Mouse (Mus musculus) lung, postnatal 0 days (tissue): Measurements from ENCODE around the gene Naxd. TPM values are rescaled to one million over a fixed set of nuclear protein-coding genes. Genes with fewer than 3 reads are reported as not detected.

ENCODE experiments used
- ATAC-seq: fragments of 200-750 bp; cut with Nextera tagmentation; 2 replicates; pipeline ENCODE4 v1.8.0; 2017; ENCODE audit warnings: moderate library complexity
- DNase-seq: peaks from one replicate; pipeline ENCODE4 v3.0.0-alpha.2; 2016; ENCODE audit warnings: low spot score
- H3K27ac ChIP-seq: fragments of 300-500 bp; sonication (generic); 2 replicates; pipeline ENCODE4 v1.5.1; 2014; ENCODE audit warnings: antibody characterized with exemption, mild to moderate bottlenecking, low read length, mixed read lengths
- H3K27me3 ChIP-seq: fragments of 300-500 bp; sonication (generic); replicated peaks from 2 replicates; pipeline ENCODE4 v1.6.1; 2014; ENCODE audit warnings: low read length, mixed read lengths; ENCODE audit not compliant: insufficient read depth
- H3K36me3 ChIP-seq: fragments of 300-500 bp; sonication (generic); 2 replicates; pipeline ENCODE4 v1.6.1; 2014; ENCODE audit warnings: low read length, mixed read lengths; ENCODE audit not compliant: insufficient read depth
- H3K4me1 ChIP-seq: fragments of 300-500 bp; sonication (generic); 2 replicates; pipeline ENCODE4 v1.6.1; 2014; ENCODE audit warnings: antibody characterized with exemption, low read depth, low read length, mixed read lengths; ENCODE audit not compliant: insufficient read depth
- H3K4me2 ChIP-seq: fragments of 300-500 bp; sonication (generic); replicated peaks from 2 replicates; pipeline ENCODE4 v1.6.1; 2014; ENCODE audit warnings: low read depth, mild to moderate bottlenecking, low read length, moderate library complexity, mixed read lengths
- H3K4me3 ChIP-seq: fragments of 300-500 bp; sonication (generic); 2 replicates; pipeline ENCODE4 v1.5.1; 2014; ENCODE audit warnings: low read depth, low read length
- H3K9ac ChIP-seq: fragments of 300-500 bp; sonication (generic); replicated peaks from 2 replicates; pipeline ENCODE4 v1.6.1; 2014; ENCODE audit warnings: low read depth, mild to moderate bottlenecking
- H3K9me3 ChIP-seq: fragments of 300-500 bp; sonication (generic); 2 replicates; pipeline ENCODE4 v1.6.1; 2016; ENCODE audit warnings: low read length, mixed read lengths
- CTCF ChIP-seq: IDR thresholded peaks from 2 replicates; pipeline ENCODE4 v1.5.1; 2016; ENCODE audit warnings: antibody characterized with exemption, mild to moderate bottlenecking
- EP300 ChIP-seq: IDR thresholded peaks from 2 replicates; pipeline ENCODE4 v1.6.1; 2016; ENCODE audit warnings: antibody characterized with exemption, mild to moderate bottlenecking, control low read depth
- WGBS: fragments of 180-500 bp; shearing (Covaris S2); extraction: QIAGEN DNeasy Blood & Tissue Kit; methylation state at CpG from one replicate; pipeline ENCODE4 v1.1.7; 2014; 5-methylcytosine and 5-hydroxymethylcytosine counted together
- polyA plus RNA-seq: library from polyadenylated mRNA; unstranded; fragments of >200 nt; fragmentation: Nextera tagmentation; extraction: Ambion mirVana; gene quantifications from 2 replicates; pipeline ENCODE4 v1.2.1, GENCODE M21; 2015

Naxd gene
- polyA plus RNA-seq, 1 experiment from 2014 or later: 223 TPM

DNA sequence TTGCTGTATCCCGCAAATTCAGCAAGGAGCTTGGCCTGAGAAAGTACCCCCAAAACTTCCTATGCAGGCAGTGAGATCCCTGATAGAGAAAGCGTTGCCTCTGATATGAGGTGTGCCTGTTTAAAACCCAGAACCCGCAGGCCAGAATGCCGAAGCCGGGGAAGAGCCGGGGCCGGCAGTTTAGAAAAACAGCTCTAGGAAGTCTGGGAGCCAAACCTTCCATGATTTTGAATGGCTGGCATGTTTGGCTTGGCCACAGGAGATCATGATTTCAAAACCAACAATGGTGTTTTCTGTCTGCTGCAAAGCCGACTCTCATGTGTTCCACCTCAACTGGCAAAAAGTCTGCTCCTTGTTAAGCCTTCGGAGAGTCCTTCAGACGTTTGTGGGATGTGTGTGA, 55.1 kb downstream of the Naxd start:
- H3K36me3 ChIP-seq: no peaks in the 10 kb centered on the region
- H3K4me2 ChIP-seq: no peak overlapping the region
- H3K9me3 ChIP-seq: no peaks in the 10 kb centered on the region
- no peak overlapping the region for H3K9ac ChIP-seq
- ATAC-seq (no peak), DNase-seq (no peak)
- H3K27me3 ChIP-seq: no peaks in the 10 kb centered on the region
- TF ChIP-seq EP300 (no peak), CTCF (no peak)
- H3K27ac ChIP-seq: no peak overlapping the region
- H3K4me3 ChIP-seq: no peak overlapping the region
- 81% methylated on average over 10 of the region's 10 CpGs for WGBS
- H3K4me1 ChIP-seq: no peaks in the 10 kb centered on the region; the same call in 1 of the 2 replicates

DNA sequence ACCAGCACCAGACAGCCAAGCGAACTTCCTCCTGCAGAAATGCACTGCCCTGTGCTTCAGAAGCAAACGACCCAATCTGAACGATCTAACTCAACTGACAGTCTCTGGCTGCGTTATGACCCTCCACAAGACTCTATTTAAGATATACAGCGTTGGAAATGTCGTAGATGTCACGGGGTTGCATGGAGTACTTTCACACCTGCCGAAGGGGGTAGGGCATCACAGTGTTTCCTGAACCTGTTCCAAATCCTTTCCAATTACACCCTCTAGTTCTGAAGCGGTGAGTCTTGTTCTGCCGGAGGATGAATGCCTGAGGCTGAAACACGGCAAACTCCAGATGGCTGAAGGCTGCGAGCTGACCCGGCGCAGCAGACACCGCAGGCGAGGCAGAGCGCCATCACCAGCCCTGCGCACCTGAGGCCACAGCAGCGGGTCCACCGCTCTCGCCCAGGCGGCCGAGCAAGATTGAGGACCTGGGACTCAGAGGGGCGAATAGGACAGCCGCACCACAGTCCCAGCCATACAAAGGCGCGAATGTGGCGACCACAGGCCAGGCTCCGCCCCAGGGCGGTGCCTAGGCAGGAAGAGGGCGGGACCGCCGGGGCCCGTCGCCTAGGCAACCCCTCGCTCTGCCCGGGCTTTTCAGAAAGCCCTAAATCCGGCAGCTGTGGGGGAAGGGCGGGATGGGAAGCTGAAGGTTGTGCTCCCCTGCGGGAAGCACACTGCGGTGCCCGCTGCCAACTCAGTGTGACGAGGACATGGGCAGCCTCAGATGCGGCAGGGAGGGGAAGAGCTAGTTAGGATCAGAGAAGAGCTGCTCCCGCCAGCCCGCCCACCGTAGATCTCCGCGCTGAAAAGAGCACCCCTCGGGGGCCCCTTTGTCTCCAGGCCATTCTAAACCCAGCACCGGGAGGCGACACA, 57.8 kb downstream of the Naxd start, which contains the start of gene Ing1:
Ing1 (plus strand) TSS at position 773 of the 921 bp plus-strand sequence.
- WGBS: under 1% methylated on average over 50 of the region's 52 CpGs
- ATAC-seq (peak; percentile 62), DNase-seq (peak; percentile 96)
- Histone ChIP-seq H3K4me1 (peaks cover 4% of the 10 kb centered on the region; the same call in 1 of the 2 replicates), H3K36me3 (no peaks in the 10 kb centered on the region), H3K9me3 (no peaks in the 10 kb centered on the region), H3K27me3 (no peaks in the 10 kb centered on the region), H3K4me3 (peak within 1 kb of the TSS; percentile 86), H3K27ac (peak within 1 kb of the TSS; percentile 98), H3K4me2 (peak within 1 kb of the TSS; percentile 83), H3K9ac (peak within 1 kb of the TSS; percentile 72)
- TF ChIP-seq EP300: peak; percentile 2; the same call in 1 of the 2 replicates
- no peak; the same call in 1 of the 2 replicates for TF ChIP-seq CTCF

DNA sequence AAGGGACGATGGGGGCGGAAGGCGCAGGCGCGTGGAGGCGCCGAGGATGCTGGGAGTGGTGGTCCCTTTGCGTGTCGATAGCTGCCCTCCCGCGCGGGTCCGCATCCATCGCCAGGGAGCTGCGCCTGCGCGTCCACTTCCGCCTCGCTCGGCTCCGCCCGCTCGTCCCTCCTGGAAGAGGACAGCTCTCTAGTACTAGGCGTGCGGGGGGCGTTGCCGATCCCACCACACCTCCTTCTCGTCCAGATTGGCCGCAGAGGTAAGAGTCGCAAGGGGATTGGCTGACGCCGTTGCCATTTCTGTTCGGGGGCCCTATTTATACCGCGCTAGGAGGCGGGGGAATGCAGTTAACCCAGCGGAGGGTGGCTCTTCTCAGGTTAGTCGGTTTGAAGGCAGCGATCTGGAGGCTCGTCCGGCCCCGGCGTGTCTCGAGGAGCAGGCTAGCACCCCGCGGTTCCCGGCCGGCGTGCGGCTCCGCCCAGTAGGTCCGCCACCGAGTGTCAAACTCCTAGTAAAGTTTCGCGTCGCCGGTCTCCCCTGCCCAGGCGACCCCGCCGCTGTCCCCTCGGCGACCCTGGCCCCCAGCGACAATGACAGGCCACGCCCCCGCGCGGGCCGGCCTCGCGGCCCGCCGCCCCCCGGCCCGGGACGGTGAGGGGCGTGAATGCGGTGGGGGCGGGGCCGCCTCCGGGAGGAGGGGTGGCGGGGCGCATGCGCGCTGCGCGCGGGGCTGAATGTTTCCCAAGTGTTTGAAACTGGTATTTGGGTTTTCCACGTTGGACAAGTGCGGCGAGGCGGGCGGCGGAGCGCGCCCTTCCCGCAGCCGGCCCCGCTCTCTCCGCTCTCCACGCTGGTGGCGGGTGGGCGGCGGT, 58.6 kb downstream of the Naxd start:
- no peaks in the 10 kb centered on the region for H3K36me3 ChIP-seq
- peak overlapping the region; percentile 83 for H3K4me2 ChIP-seq
- H3K27ac ChIP-seq: peak overlapping the region; percentile 98
- WGBS: under 1% methylated on average over 80 of the region's 103 CpGs
- H3K27me3 ChIP-seq: no peaks in the 10 kb centered on the region
- H3K4me1 ChIP-seq: 0 out of 2 replicates have a peak, but pooled peaks cover 7% of the 10 kb centered on the region
- peak; percentile 85 for ATAC-seq
- TF ChIP-seq EP300: no peak; the same call in 1 of the 2 replicates
- no peak for TF ChIP-seq CTCF
- peak overlapping the region; percentile 86 for H3K4me3 ChIP-seq
- H3K9ac ChIP-seq: peak overlapping the region; percentile 72
- DNase-seq: peak; percentile 100
- H3K9me3 ChIP-seq: no peaks in the 10 kb centered on the region

DNA sequence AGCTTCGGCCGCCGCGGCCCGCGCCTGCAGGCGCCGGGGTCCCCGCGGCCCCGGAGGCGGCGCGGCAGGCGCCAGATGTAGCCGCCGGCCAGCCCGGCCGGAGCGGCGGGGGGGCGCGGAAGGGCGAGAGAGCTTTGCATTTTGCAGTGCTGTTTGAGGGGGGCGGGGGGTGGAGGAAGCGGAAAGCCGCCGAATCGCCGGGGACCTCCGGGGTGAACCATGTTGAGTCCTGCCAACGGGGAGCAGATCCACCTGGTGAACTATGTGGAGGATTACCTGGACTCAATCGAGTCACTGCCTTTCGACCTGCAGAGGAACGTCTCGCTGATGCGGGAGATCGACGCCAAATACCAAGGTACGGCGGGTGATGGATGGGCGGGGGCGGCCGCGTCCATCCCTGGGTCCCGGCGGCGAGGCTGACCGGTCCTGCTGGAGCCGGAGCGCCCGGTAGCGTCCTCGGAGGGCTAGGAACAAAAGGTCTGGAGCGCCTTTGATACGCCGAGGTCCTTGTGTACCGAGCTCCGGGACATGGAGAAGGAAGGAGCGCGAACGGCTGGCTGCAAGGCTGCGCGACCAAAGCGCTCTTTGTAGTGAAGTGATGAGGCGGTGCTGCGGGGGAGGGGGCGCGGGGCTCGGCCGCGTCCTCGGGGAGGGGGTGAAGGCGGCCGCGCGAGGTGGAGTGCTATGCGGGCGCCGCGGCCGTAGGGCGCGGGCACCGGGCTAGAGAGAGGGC, 59.6 kb downstream of the Naxd start:
- Histone ChIP-seq H3K4me2 (peak overlapping the region; percentile 83), H3K27ac (peak overlapping the region; percentile 98), H3K9me3 (no peaks in the 10 kb centered on the region), H3K27me3 (no peaks in the 10 kb centered on the region), H3K36me3 (peaks cover 3% of the 10 kb centered on the region; the same call in 1 of the 2 replicates), H3K9ac (peak overlapping the region; percentile 72), H3K4me1 (0 out of 2 replicates have a peak, but pooled peaks cover 7% of the 10 kb centered on the region), H3K4me3 (peak overlapping the region; percentile 86)
- TF ChIP-seq CTCF (no peak), EP300 (no peak)
- WGBS: 1% methylated on average over 75 of the region's 85 CpGs
- ATAC-seq: no peak
- DNase-seq: peak; percentile 43

DNA sequence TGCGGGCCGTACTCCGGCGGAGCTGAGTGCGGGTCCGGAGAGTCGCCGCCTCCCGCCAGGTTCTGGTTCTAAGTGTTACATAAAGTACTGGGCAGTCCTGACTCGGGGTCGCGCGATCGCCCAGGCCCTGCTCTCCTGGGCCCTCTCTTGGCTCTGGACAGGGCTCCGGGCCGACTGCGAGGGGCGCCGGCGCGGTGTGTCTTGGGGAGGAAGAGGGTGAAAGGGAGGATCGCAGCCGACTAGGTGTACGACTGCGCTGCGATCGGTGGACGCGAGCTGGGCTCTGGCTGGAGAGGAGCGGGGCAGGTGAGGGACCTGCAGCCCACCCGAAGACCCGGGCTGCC, 60.1 kb downstream of the Naxd start:
- Histone ChIP-seq H3K4me2 (peak overlapping the region; percentile 83), H3K4me3 (peak overlapping the region; percentile 86), H3K9ac (peak overlapping the region; percentile 72), H3K4me1 (0 out of 2 replicates have a peak, but pooled peaks cover 7% of the 10 kb centered on the region), H3K36me3 (peaks cover 3% of the 10 kb centered on the region; the same call in 1 of the 2 replicates), H3K27me3 (no peaks in the 10 kb centered on the region), H3K9me3 (no peaks in the 10 kb centered on the region), H3K27ac (peak overlapping the region; percentile 98)
- TF ChIP-seq EP300 (no peak), CTCF (0 out of 2 replicates have a peak, but pooled peaks have one; percentile 4)
- ATAC-seq (no peak), DNase-seq (peak; percentile 45)
- 3% methylated on average over 20 of the region's 32 CpGs for WGBS
